Mouse (Mus musculus) right cerebral cortex, postnatal 25 days (tissue): ENCODE measurements around the gene Actr8.
A peak's percentile ranks its signal among the peaks of the same experiment; 100 is the strongest.

Experiments used
- DNase-seq: peaks from one replicate; pipeline ENCODE4 v3.0.0; 2022

Gene Actr8

GRCm38 (mm10) chr14:29978254-29979204, at the start of gene Actr8:
TSS of gene Actr8 (plus strand) at chr14:29978337.
- peak; percentile 92 for DNase-seq

- DNase-seq, result no peak
These were observed 49.2 kb upstream of the Actr8 start for GRCm38 (mm10) chr14:29928966-29929365.

- no peak for DNase-seq
These were observed 42.6 kb upstream of the Actr8 start for GRCm38 (mm10) chr14:29935516-29935915.

GRCm38 (mm10) chr14:29937466-29937865, 40.7 kb upstream of the Actr8 start:
- DNase-seq, result peak; percentile 45

- no peak for DNase-seq
These were observed 38.4 kb upstream of the Actr8 start for GRCm38 (mm10) chr14:29939600-29940312.

- DNase-seq, result no peak
These were observed 37.8 kb upstream of the Actr8 start for GRCm38 (mm10) chr14:29940313-29940812.

GRCm38 (mm10) chr14:29940877-29941276, 37.3 kb upstream of the Actr8 start:
- DNase-seq, result peak; percentile 34

- DNase-seq, result no peak
These were observed 31.3 kb upstream of the Actr8 start for GRCm38 (mm10) chr14:29946761-29947309.

- no peak for DNase-seq
These were observed 27.3 kb upstream of the Actr8 start for GRCm38 (mm10) chr14:29950805-29951204.

- DNase-seq, result no peak
These were observed 20.7 kb upstream of the Actr8 start for GRCm38 (mm10) chr14:29957393-29957792.

GRCm38 (mm10) chr14:29967611-29968010, 10.5 kb upstream of the Actr8 start:
- DNase-seq, result no peak

GRCm38 (mm10) chr14:29968075-29968821, 9.9 kb upstream of the Actr8 start, which contains the start of gene Selenok:
TSS of gene Selenok (plus strand) at chr14:29968308.
- DNase-seq, result peak; percentile 93

GRCm38 (mm10) chr14:29971446-29971845, 6.7 kb upstream of the Actr8 start:
- DNase-seq, result no peak

GRCm38 (mm10) chr14:29971993-29972392, 6.1 kb upstream of the Actr8 start:
- DNase-seq, result no peak

- DNase-seq, result no peak
These were observed 1.2 kb upstream of the Actr8 start for GRCm38 (mm10) chr14:29976927-29977326.

- no peak for DNase-seq
These were observed 2.5 kb downstream of the Actr8 start for GRCm38 (mm10) chr14:29980447-29981205.

- DNase-seq, result no peak
These were observed 8.0 kb downstream of the Actr8 start for GRCm38 (mm10) chr14:29986096-29986495.

GRCm38 (mm10) chr14:29987276-29987675, 9.1 kb downstream of the Actr8 start:
- DNase-seq, result no peak

GRCm38 (mm10) chr14:29987739-29988138, 9.6 kb downstream of the Actr8 start:
- DNase-seq, result no peak

GRCm38 (mm10) chr14:29988337-29988736, 10.2 kb downstream of the Actr8 start:
- no peak for DNase-seq

GRCm38 (mm10) chr14:29994976-29995375, 16.8 kb downstream of the Actr8 start:
- no peak for DNase-seq
